ENCODE assay signal across 23 mouse cellular contexts in genomic region chr2:125384415-125384814, GRCm38 (mm10).
DNase-seq lines count a peak whose midpoint lies in the region; ATAC-seq and TF ChIP-seq lines count a peak whose summit lies in the region.
"Had no signal": no experiment of that assay in that cellular context is flagged by ENCODE, and none has a peak within 500 bp of the region (broad histone marks: within the 10 kb centered on the region; RNA-seq: fewer than 3 reads in every experiment).

No protein-coding gene starts in this region.

- no peak for ATAC-seq in midbrain, embryonic 11.5 days (ENCODE audit: low FRiP score)
- ATAC-seq in midbrain, embryonic 13.5 days, result no peak
- no peak for ATAC-seq in kidney, embryonic 16.5 days (ENCODE audit: low FRiP score, low TSS enrichment)
- ATAC-seq: activated CD4-positive, CD25-positive, alpha-beta regulatory T cell, adult 4 months; forebrain, embryonic 13.5 days; forebrain, postnatal 0 days; hindbrain, postnatal 0 days; Patski had no signal

- no peaks in the 10 kb centered on the region for H3K27me3 ChIP-seq in midbrain, embryonic 11.5 days (ENCODE audit: control insufficient read depth, insufficient read depth, low read length)
- H3K27me3 ChIP-seq in midbrain, embryonic 13.5 days, result no peaks in the 10 kb centered on the region
- no peaks in the 10 kb centered on the region for H3K27me3 ChIP-seq in myocyte (ENCODE audit: control insufficient read depth, insufficient read depth, insufficient read length)
- H3K27me3 ChIP-seq in kidney, embryonic 16.5 days (ENCODE audit: insufficient read depth, low read length), result no peaks in the 10 kb centered on the region
- H3K27me3 ChIP-seq: CH12.LX; embryonic facial prominence, embryonic 12.5 days; forebrain, embryonic 13.5 days; heart, embryonic 15.5 days; hindbrain, embryonic 13.5 days; Patski had no signal

- H3K79me2 ChIP-seq in myocyte (ENCODE audit: control insufficient read depth, insufficient read depth), result no peaks in the 10 kb centered on the region

- H3K9ac ChIP-seq in midbrain, embryonic 11.5 days (ENCODE audit: low read length), result no peak overlapping the region
- H3K9ac ChIP-seq in midbrain, embryonic 13.5 days (replicated peaks), result no peak overlapping the region
- no peak overlapping the region for H3K9ac ChIP-seq in kidney, embryonic 16.5 days (replicated peaks; ENCODE audit: low read length)
- H3K9ac ChIP-seq: embryonic facial prominence, embryonic 12.5 days; forebrain, embryonic 13.5 days; forebrain, postnatal 0 days; heart, embryonic 15.5 days; hindbrain, embryonic 13.5 days had no signal

- no peaks in the 10 kb centered on the region for H3K9me3 ChIP-seq in midbrain, embryonic 11.5 days (ENCODE audit: control insufficient read depth, low read length)
- no peaks in the 10 kb centered on the region for H3K9me3 ChIP-seq in midbrain, embryonic 13.5 days
- H3K9me3 ChIP-seq in kidney, embryonic 16.5 days (ENCODE audit: low read length), result no peaks in the 10 kb centered on the region
- H3K9me3 ChIP-seq: embryonic facial prominence, embryonic 12.5 days; forebrain, embryonic 13.5 days; heart, embryonic 15.5 days; hindbrain, embryonic 13.5 days had no signal

- 90% methylated on average over 6 of the region's 6 CpGs for WGBS in midbrain, embryonic 11.5 days
- WGBS in midbrain, embryonic 13.5 days, result 88% methylated on average over 6 of the region's 6 CpGs
- 62% methylated on average over 6 of the region's 6 CpGs for WGBS in kidney, embryonic 16.5 days

- H3ac ChIP-seq in myocyte (ENCODE audit: control insufficient read depth, insufficient read length), result no peak overlapping the region

- no peak overlapping the region for H3K4me2 ChIP-seq in midbrain, embryonic 11.5 days
- no peak overlapping the region for H3K4me2 ChIP-seq in midbrain, embryonic 13.5 days (replicated peaks)
- no peak overlapping the region for H3K4me2 ChIP-seq in myocyte (ENCODE audit: low read depth)
- no peak overlapping the region for H3K4me2 ChIP-seq in kidney, embryonic 16.5 days (replicated peaks; ENCODE audit: low read depth, low read length)
- H3K4me2 ChIP-seq: embryonic facial prominence, embryonic 12.5 days; forebrain, embryonic 13.5 days; heart, embryonic 15.5 days; hindbrain, embryonic 13.5 days had no signal

- H3K4me1 ChIP-seq in midbrain, embryonic 11.5 days (ENCODE audit: control insufficient read depth, insufficient read depth, low read length), result no peaks in the 10 kb centered on the region
- no peaks in the 10 kb centered on the region for H3K4me1 ChIP-seq in midbrain, embryonic 13.5 days (replicated peaks)
- no peaks in the 10 kb centered on the region for H3K4me1 ChIP-seq in kidney, embryonic 16.5 days (ENCODE audit: insufficient read depth, low read length)
- H3K4me1 ChIP-seq: embryonic facial prominence, embryonic 12.5 days; forebrain, embryonic 13.5 days; heart, embryonic 15.5 days; hindbrain, embryonic 13.5 days had no signal

- intact Hi-C loops in heart, postnatal 10 days (cut with DNase I), result loop anchor here (5.0 kb wide), 1 partner anchor 213 kb away; no protein-coding TSS in a partner anchor
- intact Hi-C loops in heart, postnatal 25 days (cut with DNase I), result no loop called here

- TF ChIP-seq POLR2A in myocyte (IDR thresholded peaks at IDR 0.05; ENCODE audit: insufficient read length, low read depth), result no peak

- no peak overlapping the region for H3K4me3 ChIP-seq in midbrain, embryonic 11.5 days (ENCODE audit: low read depth, low read length)
- H3K4me3 ChIP-seq in midbrain, embryonic 13.5 days (replicated peaks), result no peak overlapping the region
- H3K4me3 ChIP-seq in myocyte, result no peak overlapping the region
- H3K4me3 ChIP-seq in kidney, embryonic 16.5 days (ENCODE audit: low read length), result no peak overlapping the region
- H3K4me3 ChIP-seq: embryonic facial prominence, embryonic 12.5 days; forebrain, embryonic 13.5 days; heart, adult 2 months; heart, embryonic 15.5 days; hindbrain, embryonic 13.5 days had no signal

- no peak overlapping the region for H3K27ac ChIP-seq in midbrain, embryonic 11.5 days (ENCODE audit: low read depth, low read length)
- H3K27ac ChIP-seq in midbrain, embryonic 13.5 days, result no peak overlapping the region
- no peak overlapping the region for H3K27ac ChIP-seq in kidney, embryonic 16.5 days (ENCODE audit: low read length)
- H3K27ac ChIP-seq: embryonic facial prominence, embryonic 12.5 days; forebrain, embryonic 13.5 days; heart, adult 2 months; heart, embryonic 15.5 days; hindbrain, embryonic 13.5 days; hindbrain, postnatal 0 days had no signal

- DNase-seq in gastrocnemius, postnatal 25 days, result peak; percentile 42
- DNase-seq in gastrocnemius, postnatal 4 days (ENCODE audit: low spot score in 2 of 2), result no peak
- peak; percentile 31 to 37 for DNase-seq in heart, postnatal 10 days
- DNase-seq in heart, postnatal 25 days (ENCODE audit: low spot score), result no peak
- peak; percentile 49 for DNase-seq in midbrain, embryonic 11.5 days (ENCODE audit: low spot score, missing footprints)
- DNase-seq: adrenal gland, postnatal 14 days; cerebellum, adult 11-12 months; cerebellum, adult 9-10 months; cerebellum, postnatal 25 days; forebrain, postnatal 0 days; kidney, adult 11 months had no signal

- no peaks in the 10 kb centered on the region for H3K36me3 ChIP-seq in midbrain, embryonic 11.5 days (ENCODE audit: control insufficient read depth, insufficient read depth, low read length)
- H3K36me3 ChIP-seq in midbrain, embryonic 13.5 days, result peaks cover 6% of the 10 kb centered on the region; the same call in 1 of the 2 replicates
- H3K36me3 ChIP-seq in myocyte (ENCODE audit: control insufficient read depth, insufficient read depth), result peaks cover 33% of the 10 kb centered on the region
- peaks cover 12% of the 10 kb centered on the region for H3K36me3 ChIP-seq in kidney, embryonic 16.5 days (ENCODE audit: insufficient read depth, low read length)
- H3K36me3 ChIP-seq: heart, embryonic 15.5 days had no signal

TF ChIP-seq in myocyte, 11 proteins besides CTCF, POLR2A, EP300 and RAD21:
- TF ChIP-seq CEBPB (IDR thresholded peaks at IDR 0.05; ENCODE audit: insufficient read depth, poor library complexity, severe bottlenecking) (no peak), POLR2AphosphoS2 (IDR thresholded peaks at IDR 0.05; ENCODE audit: insufficient read length, low read depth) (peak; percentile 58)
TF ChIP-seq in myocyte: peak in this region for 1.

Comparison
In these comparisons a context has a peak if more than half of its experiments do, and no peak if none do; other contexts are left out.
1. DNase-seq: peak in gastrocnemius, postnatal 25 days (single experiment), heart, postnatal 10 days (2 of 2) and midbrain, embryonic 11.5 days (single experiment); none in gastrocnemius, postnatal 4 days (0 of 2) and heart, postnatal 25 days (single experiment).